Mouse (Mus musculus) naive thymus-derived CD4-positive, alpha-beta T cell, adult 2 months (primary cell): ENCODE data around the gene Coro7.
A peak's percentile ranks its signal among the peaks of the same experiment; 100 is the strongest.

Experiments
- DNase-seq: peaks from one replicate; pipeline ENCODE4 v3.0.0-alpha.2; 2011; ENCODE audit warnings: low read depth

Coro7 gene

DNA sequence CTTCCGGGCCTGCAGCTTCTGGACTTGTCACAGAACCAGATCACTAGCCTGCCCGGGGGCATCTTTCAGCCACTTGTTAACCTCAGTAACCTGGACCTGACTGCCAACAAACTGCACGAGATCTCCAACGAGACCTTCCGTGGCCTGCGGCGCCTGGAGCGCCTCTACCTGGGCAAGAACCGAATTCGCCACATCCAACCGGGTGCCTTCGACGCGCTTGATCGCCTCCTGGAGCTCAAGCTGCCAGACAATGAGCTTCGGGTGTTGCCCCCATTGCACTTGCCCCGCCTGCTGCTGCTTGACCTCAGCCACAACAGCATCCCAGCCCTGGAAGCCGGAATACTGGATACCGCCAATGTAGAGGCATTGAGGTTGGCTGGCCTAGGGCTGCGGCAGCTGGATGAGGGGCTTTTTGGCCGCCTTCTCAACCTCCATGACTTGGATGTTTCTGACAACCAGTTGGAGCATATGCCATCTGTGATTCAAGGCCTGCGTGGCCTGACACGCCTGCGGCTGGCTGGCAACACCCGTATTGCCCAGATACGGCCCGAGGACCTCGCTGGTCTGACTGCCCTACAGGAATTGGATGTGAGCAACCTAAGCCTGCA lies 31.1 kb downstream of the Coro7 start:
- DNase-seq: no peak

DNA sequence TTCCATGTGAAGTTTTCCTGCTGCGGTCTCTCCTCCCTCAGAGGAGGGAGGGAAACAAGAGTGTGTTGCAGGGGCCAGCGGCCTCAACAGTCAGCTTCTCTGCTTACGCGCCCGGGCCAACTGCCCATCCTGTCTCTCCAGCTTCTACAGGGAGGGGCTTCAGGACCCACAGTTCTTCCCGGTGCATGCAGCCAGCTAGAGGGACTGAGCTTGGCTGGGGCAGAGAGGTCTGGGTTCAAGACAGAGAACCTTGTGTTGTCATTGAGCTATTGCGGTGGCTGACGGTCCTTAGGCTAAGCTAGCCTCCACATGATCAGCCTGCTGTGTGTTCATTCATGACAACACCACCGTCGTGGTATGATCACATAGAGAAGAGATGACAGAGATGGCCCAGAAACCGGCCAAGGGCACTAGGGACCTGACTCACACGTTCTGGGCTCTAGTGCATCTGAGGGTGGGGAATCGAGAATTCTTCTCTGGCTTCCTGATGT lies 31.9 kb downstream of the Coro7 start:
- DNase-seq: no peak

DNA sequence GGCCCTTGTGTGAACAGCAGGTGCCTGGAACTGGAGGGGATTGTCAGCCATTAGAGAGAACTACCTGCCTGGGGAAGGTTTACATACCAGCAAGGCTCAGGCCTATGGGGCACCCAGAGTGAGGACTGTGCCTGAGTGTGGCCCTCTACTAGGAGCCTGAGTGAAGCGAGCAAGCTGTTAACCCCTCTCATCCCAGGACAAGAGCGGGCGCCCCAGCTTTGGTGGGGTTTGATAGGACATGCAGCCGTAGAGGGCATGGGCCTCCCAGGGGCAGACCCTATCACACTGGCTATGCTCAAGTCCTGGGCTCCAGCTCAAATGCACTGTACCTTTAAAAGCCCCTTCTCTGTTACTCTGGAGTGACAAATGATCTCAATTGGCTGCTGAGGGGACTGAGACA lies 32.7 kb downstream of the Coro7 start:
- DNase-seq: no peak

DNA sequence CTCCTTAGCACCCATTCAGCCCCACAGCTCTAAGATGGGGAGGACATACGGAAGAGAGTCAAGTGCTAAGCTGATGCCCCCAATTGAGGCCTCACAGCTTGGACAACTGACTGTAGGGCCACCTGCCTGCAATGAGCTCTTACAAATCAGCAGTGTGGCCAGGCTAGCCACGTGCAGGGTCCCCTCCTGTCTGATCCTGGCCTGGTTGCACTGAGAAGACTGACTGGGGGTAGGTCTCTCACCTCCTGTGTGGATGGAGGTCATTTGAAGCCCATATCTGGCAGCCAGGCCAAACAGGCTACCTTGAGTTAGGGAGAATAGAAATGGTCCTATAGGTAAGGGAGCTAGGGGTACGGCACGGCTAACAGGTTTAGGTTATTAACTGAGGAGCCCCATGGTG lies 33.7 kb downstream of the Coro7 start:
- DNase-seq: no peak

- no peak for DNase-seq
Measured at GRCm38 (mm10) chr16:4643670-4644419, 35.7 kb downstream of the Coro7 start.

DNA sequence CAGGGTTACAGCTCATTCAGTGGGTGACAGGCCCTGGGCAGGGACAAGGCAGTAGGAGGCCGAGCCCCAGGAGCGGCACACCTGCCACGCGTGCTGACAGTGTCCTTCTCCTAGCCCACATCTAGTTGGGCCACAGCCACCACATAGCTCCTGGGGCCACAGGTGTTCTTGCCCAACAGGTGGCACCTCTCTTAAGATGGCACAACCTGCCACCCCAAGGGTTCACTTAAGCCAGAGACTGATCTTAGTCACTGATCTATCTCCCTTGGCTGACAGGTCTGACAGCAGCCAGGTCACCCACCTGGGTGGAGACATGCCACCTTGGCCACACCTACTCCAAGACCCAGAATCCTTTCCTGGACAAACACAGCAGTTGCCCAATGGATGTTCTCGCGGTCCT lies 36.6 kb downstream of the Coro7 start:
- no peak for DNase-seq

GRCm38 (mm10) chr16:4642190-4642589 lies 37.4 kb downstream of the Coro7 start:
- no peak for DNase-seq

DNA sequence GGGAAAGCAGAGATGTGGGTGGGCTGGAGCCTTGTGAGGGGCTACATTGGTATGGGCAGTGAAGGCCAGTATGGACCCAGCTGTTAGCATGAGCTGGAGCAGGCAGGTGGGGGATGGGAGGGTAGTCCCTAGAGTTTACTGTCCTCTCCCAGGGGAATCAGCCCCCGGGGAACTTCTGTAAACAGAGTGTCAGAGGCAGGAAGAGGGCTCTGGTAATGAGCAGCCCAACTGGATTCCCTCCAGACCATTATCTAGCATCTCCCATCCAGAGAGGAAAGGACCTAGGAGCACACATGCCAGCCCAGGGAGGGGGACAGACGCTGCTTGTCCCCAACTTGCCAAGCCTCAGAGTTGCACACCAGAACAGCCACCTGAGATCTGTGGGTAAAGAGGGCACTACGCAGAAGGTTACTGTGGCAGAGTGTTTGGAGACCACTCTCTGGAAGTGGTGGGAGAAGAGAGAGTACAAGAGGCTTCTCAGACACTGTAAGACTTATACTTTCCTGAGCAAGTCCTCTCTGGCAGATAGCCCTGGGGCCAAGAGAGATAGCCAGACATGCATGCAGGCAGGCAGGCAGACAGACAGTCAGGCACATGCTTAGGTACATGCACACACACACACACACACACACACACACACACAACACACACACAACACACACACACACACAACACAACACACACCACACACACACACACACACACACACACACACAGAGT lies 38.3 kb downstream of the Coro7 start:
- no peak for DNase-seq

- DNase-seq: no peak
Measured at GRCm38 (mm10) chr16:4640267-4641005, 39.1 kb downstream of the Coro7 start.

- DNase-seq: no peak
Measured at GRCm38 (mm10) chr16:4639831-4640237, 39.7 kb downstream of the Coro7 start, which contains the start of the genes Vasn and Dnaja3. Gene Vasn (plus strand): TSS chr16:4639941. Gene Dnaja3 (plus strand): TSS chr16:4639989.

DNA sequence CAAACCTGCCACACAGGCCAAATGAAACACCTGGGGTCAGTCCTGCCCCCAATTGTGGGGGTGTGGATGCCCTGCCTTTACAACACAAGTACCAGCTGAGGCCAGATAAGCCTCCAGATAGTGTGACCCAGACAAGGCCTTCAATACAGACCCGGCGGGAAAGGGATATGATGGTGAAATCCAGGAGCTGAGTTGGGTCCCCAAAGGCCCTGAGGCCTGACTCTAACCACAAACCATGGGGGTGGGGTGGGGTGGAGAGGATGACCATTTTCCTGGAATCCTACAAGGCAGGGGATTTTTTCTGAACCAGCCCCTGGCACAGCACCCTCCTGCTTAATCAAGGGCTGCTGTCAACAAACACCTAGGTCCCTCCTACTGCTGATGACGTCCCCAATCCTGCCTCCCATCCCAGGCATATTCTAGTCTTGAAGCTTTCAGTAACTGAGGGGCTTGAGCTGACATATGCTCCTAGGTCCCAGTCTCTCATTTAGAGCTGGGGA lies 40.6 kb downstream of the Coro7 start:
- no peak for DNase-seq

GRCm38 (mm10) chr16:4635760-4636159 lies 43.8 kb downstream of the Coro7 start:
- no peak for DNase-seq

DNA sequence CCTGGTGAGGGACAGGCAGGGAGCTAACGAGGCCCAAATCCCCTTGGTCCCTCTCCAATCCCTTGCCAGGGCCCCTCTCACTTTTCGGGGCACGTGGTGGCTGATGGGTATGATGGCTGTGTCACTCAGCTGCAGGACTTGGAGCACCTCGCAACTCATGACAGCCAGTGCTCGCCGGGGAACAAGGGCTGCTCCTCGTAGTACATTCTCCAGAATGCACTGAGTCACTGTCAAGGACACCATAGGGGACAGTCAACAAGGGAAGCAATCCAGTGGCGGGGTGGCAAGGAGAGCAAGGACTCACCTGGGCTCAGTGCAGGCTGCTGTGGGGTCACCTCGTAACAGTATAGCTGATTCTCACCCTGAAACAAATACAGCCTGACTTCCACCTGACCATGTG lies 44.9 kb downstream of the Coro7 start:
- DNase-seq: no peak

DNA sequence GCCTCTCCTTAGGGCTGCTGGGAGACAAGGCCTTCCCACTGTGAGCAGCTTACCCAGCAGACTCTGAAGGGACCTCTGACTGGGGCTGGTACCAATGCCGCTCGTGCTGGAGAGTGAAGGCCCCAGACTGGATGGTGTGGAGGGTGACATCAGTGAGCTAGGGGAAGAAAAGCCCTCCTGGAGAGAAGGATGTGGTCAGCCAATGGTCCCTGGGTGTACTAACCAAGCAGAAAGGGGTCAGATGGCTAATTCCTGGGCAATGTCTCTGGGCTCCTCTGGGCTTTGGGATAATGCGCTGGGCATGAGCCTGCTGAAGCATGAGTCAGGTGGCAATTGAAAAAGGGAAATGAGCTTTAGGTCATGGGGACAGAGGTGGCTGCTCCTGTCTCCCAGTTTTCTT lies 45.9 kb downstream of the Coro7 start:
- no peak for DNase-seq

DNA sequence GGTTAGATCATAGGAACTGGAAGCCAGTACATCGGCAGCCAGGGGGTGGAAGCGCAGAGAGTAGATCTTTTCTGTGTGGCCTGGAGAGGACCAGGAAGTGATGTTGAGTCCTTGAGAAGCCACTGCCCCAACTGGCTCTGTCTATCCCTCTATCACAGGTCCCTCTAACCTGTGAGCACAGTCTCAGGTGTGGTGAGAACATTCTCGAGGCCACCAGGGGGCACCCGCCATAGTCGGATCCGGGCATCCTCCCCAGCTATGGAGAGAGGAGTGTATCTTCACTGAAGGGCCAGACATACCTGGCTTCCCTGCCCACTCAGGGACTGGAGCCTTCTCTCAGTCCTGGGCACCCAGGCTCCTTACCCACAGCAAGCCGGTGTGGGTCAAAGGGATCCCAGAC lies 47.5 kb downstream of the Coro7 start:
- DNase-seq: no peak

GRCm38 (mm10) chr16:4629950-4630349 lies 49.6 kb downstream of the Coro7 start:
- peak; percentile 86 for DNase-seq

DNA sequence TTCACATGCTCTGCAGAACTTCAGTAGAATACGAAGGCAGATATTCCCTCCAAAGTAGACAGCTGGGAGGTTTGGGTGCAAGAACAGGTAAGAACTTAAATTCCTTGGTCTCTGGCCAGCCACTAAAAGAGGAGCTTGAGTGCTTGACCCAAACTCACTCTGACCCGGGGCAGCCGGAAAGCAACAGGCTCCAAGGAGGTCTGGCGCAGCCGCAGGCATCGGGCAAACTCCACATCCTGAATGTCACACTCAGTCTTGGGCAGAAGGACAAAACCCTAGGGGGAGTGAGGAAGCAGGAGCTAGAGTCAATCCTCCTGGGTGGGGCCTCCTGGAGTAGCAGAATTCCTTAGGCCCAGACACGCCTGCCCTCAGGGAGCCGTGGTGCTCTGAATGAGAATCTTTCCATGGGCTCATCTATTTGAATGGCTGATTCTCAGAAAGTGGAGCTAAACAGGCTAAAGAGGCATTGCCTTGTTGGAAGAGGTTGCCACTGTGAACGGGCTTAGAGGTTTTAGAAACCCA lies 50.6 kb downstream of the Coro7 start:
- DNase-seq: no peak

DNA sequence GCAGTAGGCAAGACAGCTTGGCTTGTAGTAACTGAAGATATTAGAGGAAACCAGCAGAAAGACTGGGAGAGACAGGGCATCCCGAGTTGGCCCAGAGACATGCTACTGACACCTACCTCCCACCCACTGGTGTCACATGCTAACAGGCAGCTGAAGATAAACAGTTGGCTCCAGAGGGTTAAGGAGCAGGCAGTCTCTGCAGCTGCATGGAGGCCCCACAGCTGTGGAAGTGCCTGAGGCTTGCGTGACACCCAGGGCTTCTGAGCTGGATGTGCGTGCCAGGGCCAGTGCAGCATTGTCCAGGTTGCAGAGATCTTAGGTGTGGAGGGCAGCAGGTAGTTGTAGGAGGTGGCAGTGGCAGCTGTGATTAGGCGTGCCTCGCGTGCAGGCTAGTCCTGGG lies 52.5 kb downstream of the Coro7 start:
- DNase-seq: no peak

- DNase-seq: peak; percentile 91
Measured at GRCm38 (mm10) chr16:4624481-4625110, 55.0 kb downstream of the Coro7 start, which contains the start of gene Pam16. Gene Pam16 (minus strand): TSS chr16:4624988.

DNA sequence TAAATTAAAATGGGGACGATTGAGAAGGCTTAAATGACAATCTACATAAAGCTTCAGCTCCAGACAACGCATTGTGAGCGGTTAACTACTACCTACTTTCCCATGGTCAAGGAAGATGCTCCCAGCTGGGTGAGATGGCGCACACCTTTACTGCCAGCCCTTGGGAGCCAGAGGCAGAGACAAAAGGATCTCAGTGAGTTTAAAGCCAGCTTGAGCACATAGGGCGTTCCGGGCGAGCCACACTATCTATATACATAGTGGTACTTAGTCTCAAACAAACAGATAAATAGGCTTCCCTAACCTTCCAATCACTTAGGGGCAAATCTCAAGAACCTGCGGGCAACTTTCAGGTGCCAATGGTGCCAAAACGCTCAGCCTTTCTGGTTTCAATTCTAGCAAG lies 55.5 kb downstream of the Coro7 start:
- DNase-seq: no peak

GRCm38 (mm10) chr16:4616829-4617228 lies 62.7 kb downstream of the Coro7 start:
- DNase-seq: no peak
